Mouse (Mus musculus) E14TG2a.4 (cell line): ENCODE measurements around the gene Gm10309.

ENCODE experiments used
- CTCF ChIP-seq: conservative IDR thresholded peaks from 2 replicates; pipeline ENCODE4 v1.5.1; 2014; ENCODE audit warnings: low read length
- NANOG ChIP-seq: IDR thresholded peaks from 2 replicates; pipeline ENCODE4 v1.6.1; 2014; ENCODE audit warnings: borderline replicate concordance, low read length, mixed read lengths

GRCm38 (mm10) chr17:86507342-86508211, 2.5 kb upstream of the Gm10309 start:
- TF ChIP-seq CTCF (no peak), NANOG (no peak)
